Mouse (Mus musculus): ENCODE data around the gene Csf1.
"Not testable (repeated sequence)": the region's sequence is repeated elsewhere in the genome, so short reads cannot be mapped to it uniquely, and the experiment has no call there.

Gene Csf1

GRCm38 (mm10) chr3:107748260-107748955 is 11.9 kb downstream of the Csf1 start:
- DNase-seq (ENCODE audit: low spot score) = no peak

- DNase-seq (ENCODE audit: low spot score) = no peak
These were observed 14.2 kb downstream of the Csf1 start for GRCm38 (mm10) chr3:107746026-107746425.

GRCm38 (mm10) chr3:107743650-107744049 is 16.6 kb downstream of the Csf1 start:
- DNase-seq (ENCODE audit: low spot score) = peak; percentile 43

- DNase-seq (ENCODE audit: low spot score) = no peak
These were observed 17.2 kb downstream of the Csf1 start for GRCm38 (mm10) chr3:107743107-107743506.

GRCm38 (mm10) chr3:107742071-107742710 is 18.1 kb downstream of the Csf1 start:
- DNase-seq (ENCODE audit: low spot score) = no peak

- DNase-seq (ENCODE audit: low spot score) = no peak
These were observed 18.9 kb downstream of the Csf1 start for GRCm38 (mm10) chr3:107741387-107741786.

GRCm38 (mm10) chr3:107740578-107741207 is 19.6 kb downstream of the Csf1 start:
- DNase-seq (ENCODE audit: low spot score) = peak; percentile 61

GRCm38 (mm10) chr3:107739966-107740365 is 20.3 kb downstream of the Csf1 start:
- no peak for DNase-seq (ENCODE audit: low spot score)

- no peak for DNase-seq (ENCODE audit: low spot score)
These were observed 20.8 kb downstream of the Csf1 start for GRCm38 (mm10) chr3:107739456-107739855.

- no peak for DNase-seq (ENCODE audit: low spot score)
These were observed 21.6 kb downstream of the Csf1 start for GRCm38 (mm10) chr3:107738620-107739019.

GRCm38 (mm10) chr3:107737609-107738190 is 22.6 kb downstream of the Csf1 start:
- no peak for DNase-seq (ENCODE audit: low spot score)

GRCm38 (mm10) chr3:107735620-107736019 is 24.6 kb downstream of the Csf1 start:
- DNase-seq (ENCODE audit: low spot score) = not testable (repeated sequence)

- DNase-seq (ENCODE audit: low spot score) = no peak
These were observed 26.9 kb downstream of the Csf1 start for GRCm38 (mm10) chr3:107733329-107733728.

GRCm38 (mm10) chr3:107730236-107730635 is 30.0 kb downstream of the Csf1 start:
- DNase-seq (ENCODE audit: low spot score) = no peak

- DNase-seq (ENCODE audit: low spot score) = no peak
These were observed 31.8 kb downstream of the Csf1 start for GRCm38 (mm10) chr3:107728509-107728908.

GRCm38 (mm10) chr3:107715971-107716370 is 44.3 kb downstream of the Csf1 start:
- no peak for DNase-seq (ENCODE audit: low spot score)

GRCm38 (mm10) chr3:107714276-107714933 is 45.9 kb downstream of the Csf1 start:
- DNase-seq (ENCODE audit: low spot score) = no peak

GRCm38 (mm10) chr3:107712081-107712480 is 48.2 kb downstream of the Csf1 start:
- peak; percentile 76 for DNase-seq (ENCODE audit: low spot score)

GRCm38 (mm10) chr3:107709156-107709555 is 51.1 kb downstream of the Csf1 start:
- no peak for DNase-seq (ENCODE audit: low spot score)

- no peak for DNase-seq (ENCODE audit: low spot score)
These were observed 53.0 kb downstream of the Csf1 start for GRCm38 (mm10) chr3:107707239-107707638.

GRCm38 (mm10) chr3:107706164-107706563 is 54.1 kb downstream of the Csf1 start:
- no peak for DNase-seq (ENCODE audit: low spot score)

GRCm38 (mm10) chr3:107704371-107704705 is 55.9 kb downstream of the Csf1 start:
- no peak for DNase-seq (ENCODE audit: low spot score)

Measured in adipocyte (in vitro differentiated cells).